Mouse (Mus musculus) liver, embryonic 14.5 days (tissue): ENCODE results near the gene Pafah1b2.

Experiments
- CTCF ChIP-seq: IDR thresholded peaks from 2 replicates; pipeline ENCODE4 v1.5.1; 2016; ENCODE audit warnings: antibody characterized with exemption, low read depth, control low read depth
- EP300 ChIP-seq: IDR thresholded peaks from 2 replicates; pipeline ENCODE4 v1.6.1; 2016; ENCODE audit warnings: antibody characterized with exemption, low read depth

DNA sequence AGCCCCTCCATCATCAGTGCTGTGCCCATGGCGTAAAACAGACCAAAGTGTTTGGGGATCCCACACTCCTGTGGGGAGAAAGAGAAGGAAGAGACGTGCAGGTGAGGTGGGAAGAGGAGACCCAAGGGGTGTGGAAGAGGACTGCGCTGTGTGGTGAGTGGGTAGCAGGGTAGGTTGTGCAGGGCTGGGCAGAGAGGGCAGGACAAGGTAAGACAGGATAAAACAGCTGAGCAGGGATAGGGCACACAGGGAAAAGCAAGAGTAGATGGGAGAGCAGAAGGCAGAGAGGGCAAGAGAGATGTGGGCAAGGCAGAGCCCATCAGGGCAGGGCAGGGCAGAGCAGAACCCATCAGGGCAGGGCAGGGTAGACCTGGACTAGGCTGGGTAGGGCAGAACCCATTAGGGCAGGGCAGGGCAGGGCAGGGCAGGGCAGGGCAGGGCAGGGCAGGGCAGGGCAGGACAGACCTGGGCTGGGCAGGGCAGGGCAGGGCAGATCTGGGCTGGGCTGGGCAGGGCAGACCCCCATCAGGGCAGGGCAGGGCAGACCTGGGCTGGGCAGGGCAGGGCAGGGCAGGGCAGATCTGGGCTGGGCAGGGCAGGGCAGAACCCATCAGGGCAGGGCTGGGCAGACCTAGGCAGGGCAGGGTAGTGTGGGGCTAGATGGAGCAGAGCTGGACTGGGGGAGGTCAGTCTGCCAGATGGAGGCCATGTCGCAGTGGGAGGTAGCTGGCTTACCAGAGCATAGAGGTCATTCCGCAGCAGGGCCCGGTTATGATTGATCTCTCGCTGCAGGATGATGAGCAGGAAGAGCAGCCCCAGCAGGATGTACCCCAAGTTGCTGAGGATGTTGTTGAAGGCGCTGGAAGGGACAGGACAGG, 68.6 kb downstream of the Pafah1b2 start:
- TF ChIP-seq CTCF, result no peak
- TF ChIP-seq EP300, result no peak
